Mouse (Mus musculus) spleen, adult 2 months (tissue): Measurements from ENCODE around the gene Polr2c.

Source experiments
- CTCF ChIP-seq: fragments of 200-500 bp; IDR thresholded peaks from 2 replicates; pipeline ENCODE4 v1.5.1; 2011; ENCODE audit warnings: mild to moderate bottlenecking, inconsistent platforms; ENCODE audit not compliant: insufficient read depth, insufficient read length, insufficient replicate concordance; ENCODE audit errors: extremely low read depth
- POLR2A ChIP-seq: fragments of 200-500 bp; IDR thresholded peaks from 2 replicates; pipeline ENCODE4 v1.6.1; 2011; ENCODE audit warnings: low read depth, low read length, inconsistent platforms

- no peak for TF ChIP-seq POLR2A
- no peak for TF ChIP-seq CTCF
Measured at GRCm38 (mm10) chr8:94866921-94867320, 9.7 kb downstream of the Polr2c start.
